Mouse (Mus musculus) hindbrain, embryonic 15.5 days (tissue): ENCODE data around the gene Gast. TPM values are rescaled to one million over a fixed set of nuclear protein-coding genes. Genes with fewer than 3 reads are reported as not detected.

Experiments used
- ATAC-seq: fragments of 200-750 bp; cut with Nextera tagmentation; 2 replicates; pipeline ENCODE4 v1.8.0; 2017; ENCODE audit warnings: low read depth, moderate number of reproducible peaks, moderate TSS enrichment; ENCODE audit not compliant: low FRiP score
- H3K27ac ChIP-seq: fragments of 300-500 bp; sonication (generic); replicated peaks from 2 replicates; pipeline ENCODE4 v1.5.1; 2015; ENCODE audit warnings: mild to moderate bottlenecking, inconsistent platforms
- H3K27me3 ChIP-seq: fragments of 300-500 bp; sonication (generic); 2 replicates; pipeline ENCODE4 v1.6.1; 2015; ENCODE audit warnings: control low read depth, inconsistent platforms
- H3K36me3 ChIP-seq: fragments of 300-500 bp; sonication (generic); 2 replicates; pipeline ENCODE4 v1.6.1; 2015; ENCODE audit warnings: control low read depth, inconsistent platforms
- H3K4me1 ChIP-seq: fragments of 300-500 bp; sonication (generic); replicated peaks from 2 replicates; pipeline ENCODE4 v1.6.1; 2015; ENCODE audit warnings: control low read depth, inconsistent platforms
- H3K4me2 ChIP-seq: fragments of 300-500 bp; sonication (generic); 2 replicates; pipeline ENCODE4 v1.6.1; 2015; ENCODE audit warnings: moderate library complexity, mild to moderate bottlenecking, inconsistent platforms
- H3K4me3 ChIP-seq: fragments of 300-500 bp; sonication (generic); 2 replicates; pipeline ENCODE4 v1.5.1; 2015; ENCODE audit warnings: mild to moderate bottlenecking, inconsistent platforms
- H3K9ac ChIP-seq: fragments of 300-500 bp; sonication (generic); 2 replicates; pipeline ENCODE4 v1.6.1; 2015; ENCODE audit warnings: inconsistent platforms
- H3K9me3 ChIP-seq: fragments of 300-500 bp; sonication (generic); 2 replicates; pipeline ENCODE4 v1.6.1; 2016; ENCODE audit warnings: control low read depth, inconsistent platforms
- WGBS: fragments of 180-500 bp; shearing (Covaris S2); methylation state at CpG from one replicate; pipeline ENCODE4 v1.1.7; 2015; 5-methylcytosine and 5-hydroxymethylcytosine counted together
- polyA plus RNA-seq: library from polyadenylated mRNA; unstranded; fragments of >200 nt; fragmentation: Nextera tagmentation; extraction: Ambion mirVana; gene quantifications from 2 replicates; pipeline ENCODE4 v1.2.1, GENCODE M21; 2015

Gast gene
- 0.38 TPM in 1 of 2 replicates, not detected in the other for polyA plus RNA-seq

DNA sequence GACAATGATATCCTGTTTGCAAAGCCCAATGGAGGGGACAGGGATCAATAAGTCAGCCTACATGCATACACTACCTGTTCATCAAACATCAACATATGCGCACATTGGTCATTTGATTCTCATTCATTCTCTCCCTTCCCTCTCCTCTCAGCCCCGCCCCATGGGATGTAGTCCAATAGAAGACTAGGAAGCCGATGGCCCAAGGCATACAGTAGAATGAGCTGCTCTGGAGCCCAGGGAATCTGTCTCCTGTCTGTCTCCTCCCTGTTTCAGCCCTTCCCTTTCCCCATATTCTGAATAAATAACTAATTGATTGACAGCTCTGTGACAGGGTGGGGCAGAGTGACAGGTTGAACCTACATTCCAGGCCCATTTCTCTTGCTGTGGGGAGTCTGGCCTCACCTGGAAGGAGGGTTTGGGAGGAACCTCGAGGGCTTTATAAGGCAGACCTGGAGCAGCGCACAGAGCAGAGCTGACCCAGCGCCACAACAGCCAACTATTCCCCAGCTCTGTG lies at the start of gene Gast:
TSS of gene Gast (plus strand) at position 464 of the 514 bp plus-strand sequence.
- Histone ChIP-seq H3K9me3 (no peaks in the 10 kb centered on the region), H3K4me1 (peaks cover 47% of the 10 kb centered on the region), H3K4me2 (peak within 1 kb of the TSS; percentile 34), H3K9ac (0 out of 2 replicates have a peak within 1 kb of the TSS, but pooled peaks have one; percentile 10), H3K36me3 (no peaks in the 10 kb centered on the region), H3K27ac (peak within 1 kb of the TSS; percentile 89), H3K27me3 (no peaks in the 10 kb centered on the region), H3K4me3 (no peak within 1 kb of the TSS)
- WGBS, result 65% methylated on average over 6 of the region's 6 CpGs
- no peak for ATAC-seq

DNA sequence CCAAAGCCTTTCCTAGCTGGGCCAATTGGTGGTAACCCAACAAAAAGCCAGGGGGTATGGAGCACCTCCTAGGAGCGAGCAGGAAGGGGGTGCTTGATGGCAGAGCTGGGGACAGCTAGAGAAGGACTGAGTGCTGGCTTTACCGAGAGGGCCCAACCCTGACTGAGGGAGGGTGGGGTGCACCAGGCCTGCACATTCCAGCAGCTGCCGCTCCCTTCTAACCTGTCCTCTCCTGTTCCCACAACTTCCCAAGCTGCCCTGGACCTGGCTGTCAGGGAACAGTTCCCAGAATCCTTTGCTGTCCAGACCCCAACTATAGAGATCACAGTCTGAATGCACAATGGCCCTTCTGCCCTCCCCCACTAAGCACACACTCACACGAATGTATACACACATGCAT lies 49.2 kb upstream of the Gast start:
- H3K27me3 ChIP-seq, result no peaks in the 10 kb centered on the region

DNA sequence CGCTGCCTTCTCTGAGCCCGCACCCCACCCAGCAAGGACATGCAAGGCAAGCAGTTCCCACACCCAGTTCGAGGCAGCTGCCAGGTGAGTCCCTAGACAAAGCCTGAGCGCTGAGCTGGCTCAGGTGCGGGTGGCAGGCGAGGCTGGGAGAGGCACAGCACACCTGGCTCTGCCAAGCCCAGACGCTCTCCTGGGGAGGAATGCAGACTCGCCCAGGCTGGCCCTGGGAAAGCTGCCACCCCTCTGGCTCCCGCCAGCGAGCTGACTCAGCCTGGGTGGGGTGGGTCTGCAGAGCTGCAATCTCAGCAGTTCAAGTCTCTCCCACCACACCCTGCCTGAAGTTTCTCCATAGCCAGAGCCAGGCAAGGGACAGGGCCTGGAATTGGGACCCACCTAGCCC lies 47.2 kb upstream of the Gast start:
- no peaks in the 10 kb centered on the region for H3K9me3 ChIP-seq
- no peak overlapping the region for H3K9ac ChIP-seq
- H3K4me2 ChIP-seq, result no peak overlapping the region
- WGBS, result 34% methylated on average over 10 of the region's 10 CpGs
- H3K27ac ChIP-seq, result no peak overlapping the region
- no peak for ATAC-seq
- H3K4me3 ChIP-seq, result no peak overlapping the region
- H3K4me1 ChIP-seq, result no peaks in the 10 kb centered on the region
- H3K27me3 ChIP-seq, result no peaks in the 10 kb centered on the region
- no peaks in the 10 kb centered on the region for H3K36me3 ChIP-seq

More for the DNA sequence above, 49.2 kb upstream of the Gast start:
- Histone ChIP-seq H3K4me2 (no peak overlapping the region), H3K4me3 (no peak overlapping the region), H3K9me3 (no peaks in the 10 kb centered on the region), H3K9ac (no peak overlapping the region), H3K27ac (no peak overlapping the region), H3K36me3 (no peaks in the 10 kb centered on the region), H3K4me1 (no peaks in the 10 kb centered on the region)
- no peak for ATAC-seq
- WGBS, result 84% methylated on average over 4 of the region's 4 CpGs

DNA sequence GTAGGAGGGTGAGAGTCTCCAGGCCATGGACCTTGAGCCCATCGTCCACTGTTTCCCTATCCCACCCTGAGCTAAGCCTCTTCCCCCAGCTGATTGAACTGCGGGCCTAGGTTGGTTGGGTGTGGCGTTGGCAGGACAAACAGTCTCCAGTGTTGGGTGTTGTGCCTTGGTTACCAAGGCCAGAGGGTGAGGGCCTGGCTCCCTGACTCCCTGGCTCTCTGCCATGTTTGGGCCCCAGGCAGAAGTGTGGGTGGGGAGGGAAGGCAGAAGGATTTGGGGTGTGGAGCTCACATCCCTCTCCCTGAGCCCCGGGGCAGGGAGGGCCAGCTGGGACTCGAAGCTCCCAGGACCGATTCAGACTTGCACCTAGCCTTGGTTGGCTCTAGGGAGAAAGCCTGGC lies 45.3 kb upstream of the Gast start:
- Histone ChIP-seq H3K4me2 (no peak overlapping the region), H3K27ac (no peak overlapping the region), H3K9me3 (no peaks in the 10 kb centered on the region), H3K27me3 (no peaks in the 10 kb centered on the region), H3K9ac (no peak overlapping the region), H3K4me3 (no peak overlapping the region), H3K4me1 (no peaks in the 10 kb centered on the region), H3K36me3 (no peaks in the 10 kb centered on the region)
- ATAC-seq, result no peak
- 82% methylated on average over 6 of the region's 6 CpGs for WGBS

DNA sequence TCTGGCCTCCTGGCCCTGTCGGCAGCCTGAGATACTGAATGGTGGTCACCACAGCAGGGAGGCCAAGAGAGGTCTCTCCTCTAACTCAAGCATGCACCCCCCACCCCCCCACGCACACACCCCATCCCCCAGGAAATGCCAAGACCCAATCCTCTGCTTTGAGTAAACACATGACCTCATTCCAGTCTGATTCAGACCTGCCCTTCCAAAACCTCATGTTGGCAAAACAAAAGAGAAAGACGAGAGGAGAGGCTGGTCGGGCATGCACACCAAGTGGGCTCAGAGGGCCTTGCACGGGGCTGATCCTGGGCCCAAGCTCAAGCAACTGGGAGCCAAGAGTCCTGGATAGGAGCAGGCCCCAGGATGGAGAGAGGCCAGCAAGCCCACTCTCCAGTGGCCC lies 44.0 kb upstream of the Gast start:
- no peaks in the 10 kb centered on the region for H3K27me3 ChIP-seq
- 41% methylated on average over 5 of the region's 5 CpGs for WGBS
- H3K9me3 ChIP-seq, result no peaks in the 10 kb centered on the region
- no peak overlapping the region for H3K4me3 ChIP-seq
- no peak overlapping the region for H3K4me2 ChIP-seq
- no peak overlapping the region for H3K9ac ChIP-seq
- no peaks in the 10 kb centered on the region for H3K36me3 ChIP-seq
- no peaks in the 10 kb centered on the region for H3K4me1 ChIP-seq
- no peak for ATAC-seq
- H3K27ac ChIP-seq, result no peak overlapping the region

DNA sequence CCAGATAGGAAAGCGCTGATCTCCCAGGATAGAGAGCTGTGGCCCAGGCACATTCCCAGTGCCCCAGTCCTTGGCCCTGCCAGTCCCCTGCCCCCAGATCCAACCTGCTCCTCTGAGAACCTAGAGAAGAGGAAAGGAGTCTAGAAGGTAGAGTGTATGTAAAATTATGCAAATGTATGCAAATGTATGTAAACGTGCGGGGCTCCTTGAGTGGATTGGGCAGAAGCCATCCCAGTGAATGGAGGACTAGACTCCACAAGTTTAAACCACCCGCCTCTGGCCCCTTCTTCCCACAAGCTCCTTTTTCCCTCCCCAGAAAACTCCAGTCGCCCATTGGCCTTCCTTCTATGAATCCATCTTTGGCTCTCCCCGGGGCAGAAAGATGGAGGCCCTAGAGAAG lies 41.3 kb upstream of the Gast start:
- no peak overlapping the region for H3K4me2 ChIP-seq
- no peak overlapping the region for H3K4me3 ChIP-seq
- no peak overlapping the region for H3K9ac ChIP-seq
- 0 out of 2 replicates have a peak, but pooled peaks cover 1% of the 10 kb centered on the region for H3K4me1 ChIP-seq
- WGBS, result 46% methylated on average over 6 of the region's 6 CpGs
- no peaks in the 10 kb centered on the region for H3K9me3 ChIP-seq
- H3K36me3 ChIP-seq, result no peaks in the 10 kb centered on the region
- ATAC-seq, result no peak
- H3K27ac ChIP-seq, result no peak overlapping the region
- no peaks in the 10 kb centered on the region for H3K27me3 ChIP-seq

DNA sequence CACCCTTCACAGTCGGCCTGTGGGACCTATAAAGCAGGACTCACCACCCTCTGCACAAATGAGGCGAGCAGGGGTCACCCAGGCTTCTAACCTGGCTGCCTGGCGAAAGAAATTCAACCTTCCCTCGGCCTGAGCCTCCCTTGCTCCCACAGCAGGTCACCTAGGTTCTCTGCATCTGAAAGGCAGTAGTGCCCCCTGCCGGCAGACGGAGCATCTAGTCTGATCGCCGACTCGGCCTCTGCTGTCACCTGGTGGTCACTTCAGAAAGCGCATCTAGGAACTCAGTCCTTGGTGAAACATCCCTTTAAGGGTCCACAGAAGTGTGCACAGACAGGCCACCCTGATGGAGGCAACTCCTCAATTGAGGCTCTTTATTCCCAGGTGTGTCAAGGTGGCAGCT lies 38.9 kb upstream of the Gast start:
- WGBS, result 11% methylated on average over 10 of the region's 10 CpGs
- Histone ChIP-seq H3K9ac (no peak overlapping the region), H3K9me3 (no peaks in the 10 kb centered on the region)

DNA sequence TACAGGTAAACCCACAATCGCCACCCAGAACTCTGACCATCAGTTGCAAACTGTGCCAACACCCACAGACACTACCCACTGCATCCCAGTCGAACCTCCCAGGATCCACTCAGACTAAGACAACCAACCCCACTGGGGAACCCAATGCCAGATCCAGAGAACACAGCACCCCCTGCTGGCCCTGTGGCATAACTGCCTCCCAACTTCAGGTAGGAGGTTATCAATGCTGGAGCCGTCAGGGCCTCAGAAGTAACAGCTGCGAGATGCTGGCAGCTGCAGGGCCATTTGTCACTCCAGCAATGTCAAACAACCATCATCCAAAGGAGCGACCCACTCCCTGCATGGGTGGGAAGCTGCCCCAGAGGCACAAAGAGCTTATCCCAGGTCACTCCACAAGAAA lies 36.4 kb upstream of the Gast start:
- no peak overlapping the region for H3K27ac ChIP-seq
- H3K4me1 ChIP-seq, result 0 out of 2 replicates have a peak, but pooled peaks cover 5% of the 10 kb centered on the region
- H3K4me3 ChIP-seq, result no peak overlapping the region
- no peak for ATAC-seq
- H3K36me3 ChIP-seq, result no peaks in the 10 kb centered on the region
- H3K4me2 ChIP-seq, result peak overlapping the region; percentile 47
- no peaks in the 10 kb centered on the region for H3K9me3 ChIP-seq
- H3K9ac ChIP-seq, result 0 out of 2 replicates have a peak overlapping the region, but pooled peaks have one; percentile 10
- no peaks in the 10 kb centered on the region for H3K27me3 ChIP-seq
- WGBS, result 39% methylated on average over 5 of the region's 5 CpGs

More for the DNA sequence above, 38.9 kb upstream of the Gast start:
- H3K36me3 ChIP-seq, result no peaks in the 10 kb centered on the region
- H3K4me1 ChIP-seq, result 0 out of 2 replicates have a peak, but pooled peaks cover 5% of the 10 kb centered on the region
- H3K4me3 ChIP-seq, result no peak overlapping the region
- H3K4me2 ChIP-seq, result peak overlapping the region; percentile 40
- no peak overlapping the region for H3K27ac ChIP-seq
- H3K27me3 ChIP-seq, result no peaks in the 10 kb centered on the region
- 0 out of 2 replicates have a peak, but pooled peaks have one; percentile 27 for ATAC-seq

DNA sequence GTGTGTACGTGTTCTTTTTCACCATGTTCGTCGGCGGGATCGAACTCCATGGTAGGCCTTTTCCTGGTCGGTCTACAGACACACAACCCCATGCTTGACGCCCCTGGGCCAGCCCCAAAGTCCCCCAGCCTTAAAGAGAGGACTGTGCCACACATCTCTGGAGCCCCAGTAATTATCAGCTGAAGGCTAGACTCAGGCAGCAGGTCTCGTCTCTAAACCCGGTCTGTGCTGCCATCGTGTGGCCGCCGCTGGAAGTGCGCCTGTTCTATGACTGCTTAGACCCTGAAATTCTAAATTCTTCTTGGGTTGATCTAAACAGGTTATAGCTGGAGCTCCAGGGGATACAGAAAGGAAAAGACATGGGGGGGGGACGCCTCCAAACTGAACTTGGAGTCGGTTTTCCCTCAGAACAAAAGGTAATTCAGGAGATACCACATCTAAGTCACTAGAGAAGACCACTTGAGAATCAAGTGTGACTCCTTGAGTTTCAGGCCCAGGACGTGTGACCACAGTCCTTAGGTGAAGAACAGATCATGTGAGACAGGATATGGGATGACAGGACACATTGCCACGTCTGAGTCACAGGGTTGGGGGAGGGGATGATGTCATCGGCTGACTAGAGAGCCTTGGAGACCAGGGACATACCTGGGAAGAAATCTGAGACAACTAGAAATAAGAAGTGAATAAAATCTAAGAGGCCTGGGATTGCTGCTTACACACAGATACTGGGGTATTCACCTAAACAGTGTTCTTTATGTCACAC lies 35.8 kb upstream of the Gast start:
- 0 out of 2 replicates have a peak, but pooled peaks cover 5% of the 10 kb centered on the region for H3K4me1 ChIP-seq
- no peaks in the 10 kb centered on the region for H3K9me3 ChIP-seq
- H3K4me3 ChIP-seq, result peak overlapping the region; percentile 15; the same call in 1 of the 2 replicates
- peak; percentile 69; the same call in 1 of the 2 replicates for ATAC-seq
- 19% methylated on average over 18 of the region's 18 CpGs for WGBS
- peak overlapping the region; percentile 47 for H3K4me2 ChIP-seq
- H3K9ac ChIP-seq, result 0 out of 2 replicates have a peak overlapping the region, but pooled peaks have one; percentile 10
- no peak overlapping the region for H3K27ac ChIP-seq
- no peaks in the 10 kb centered on the region for H3K27me3 ChIP-seq
- H3K36me3 ChIP-seq, result no peaks in the 10 kb centered on the region

DNA sequence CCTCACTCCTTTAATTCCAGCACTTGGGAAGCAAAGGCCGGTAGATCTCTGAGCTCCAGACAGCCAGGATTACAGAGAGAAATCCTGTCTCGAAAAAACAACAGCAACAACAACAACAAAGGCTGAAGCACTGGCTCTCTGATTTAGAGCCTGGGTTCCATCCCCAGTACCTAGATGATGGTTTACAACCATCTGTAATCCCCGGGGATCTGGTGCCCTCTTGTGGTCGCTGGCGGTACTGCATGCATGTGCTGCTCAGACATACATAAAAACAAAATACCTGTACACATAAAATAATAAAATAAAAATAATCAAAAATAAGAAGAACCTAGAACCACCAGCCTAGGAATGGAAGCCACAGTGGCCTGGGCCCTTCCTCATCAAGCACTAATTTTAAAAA lies 33.9 kb upstream of the Gast start:
- no peak overlapping the region for H3K4me3 ChIP-seq
- H3K9me3 ChIP-seq, result no peaks in the 10 kb centered on the region
- 7% methylated on average over 5 of the region's 5 CpGs for WGBS
- no peak overlapping the region for H3K9ac ChIP-seq
- H3K27me3 ChIP-seq, result no peaks in the 10 kb centered on the region
- H3K27ac ChIP-seq, result no peak overlapping the region
- 0 out of 2 replicates have a peak, but pooled peaks cover 5% of the 10 kb centered on the region for H3K4me1 ChIP-seq
- no peaks in the 10 kb centered on the region for H3K36me3 ChIP-seq
- ATAC-seq, result no peak
- no peak overlapping the region for H3K4me2 ChIP-seq

DNA sequence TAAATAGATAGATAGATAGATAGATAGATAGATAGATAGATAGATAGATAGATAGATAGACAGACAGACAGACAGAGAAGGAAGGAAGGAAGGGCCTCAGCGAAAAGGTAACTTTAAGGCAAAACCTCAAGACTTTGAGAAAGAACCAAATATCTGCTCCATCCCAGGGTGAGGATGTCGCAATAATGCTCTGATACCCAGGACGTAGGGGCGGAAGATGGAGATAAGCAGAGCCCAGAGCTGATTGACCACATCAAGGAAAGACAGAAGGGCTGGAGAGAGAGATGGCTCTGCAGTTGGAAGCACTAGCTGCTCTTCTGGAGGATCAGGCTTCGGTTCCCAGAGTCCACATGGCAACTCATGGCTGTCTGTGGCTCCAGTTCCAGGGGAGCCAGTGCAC lies 32.9 kb upstream of the Gast start:
- Histone ChIP-seq H3K27me3 (no peaks in the 10 kb centered on the region), H3K9me3 (no peaks in the 10 kb centered on the region), H3K9ac (no peak overlapping the region), H3K36me3 (no peaks in the 10 kb centered on the region), H3K4me2 (no peak overlapping the region), H3K4me3 (no peak overlapping the region), H3K4me1 (0 out of 2 replicates have a peak, but pooled peaks cover 5% of the 10 kb centered on the region), H3K27ac (no peak overlapping the region)
- 95% methylated on average over 5 of the region's 5 CpGs for WGBS
- ATAC-seq, result no peak

DNA sequence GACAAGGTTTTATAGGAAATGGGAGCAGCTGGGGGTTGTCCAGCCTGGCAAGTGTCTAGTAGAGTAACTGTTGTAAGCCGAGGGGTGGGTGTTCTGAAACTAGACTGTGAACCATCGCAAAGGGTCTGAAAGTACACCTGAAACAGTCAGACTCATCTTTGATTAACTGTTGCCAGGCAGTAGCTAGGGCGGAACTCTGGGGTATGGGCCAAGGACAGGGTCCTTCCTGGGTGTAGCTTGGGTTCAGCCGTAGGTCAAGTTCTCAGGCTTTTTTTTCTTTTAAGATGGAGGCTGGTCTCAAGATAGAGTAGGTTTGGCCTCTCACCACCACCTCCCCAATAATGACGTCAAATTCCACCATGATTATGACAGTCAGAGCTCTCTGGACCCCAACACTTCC lies 26.3 kb upstream of the Gast start:
- Histone ChIP-seq H3K36me3 (no peaks in the 10 kb centered on the region), H3K27ac (no peak overlapping the region), H3K27me3 (no peaks in the 10 kb centered on the region), H3K9ac (no peak overlapping the region), H3K4me1 (peaks cover 8% of the 10 kb centered on the region; the same call in 1 of the 2 replicates), H3K9me3 (no peaks in the 10 kb centered on the region), H3K4me3 (no peak overlapping the region), H3K4me2 (no peak overlapping the region)
- no peak for ATAC-seq
- 88% methylated on average over 5 of the region's 5 CpGs for WGBS
